Mouse (Mus musculus) lung, embryonic 16.5 days (tissue): ENCODE measurements around the gene Rgsl1. TPM values are rescaled to one million over a fixed set of nuclear protein-coding genes. Genes with fewer than 3 reads are reported as not detected.
"Not testable (repeated sequence)": the region's sequence is repeated elsewhere in the genome, so short reads cannot be mapped to it uniquely, and the experiment has no call there.

Source experiments
- ATAC-seq: fragments of 200-750 bp; cut with Nextera tagmentation; 2 replicates; pipeline ENCODE4 v1.8.0; 2017; ENCODE audit warnings: low read depth, mild to moderate bottlenecking, moderate library complexity
- H3K27ac ChIP-seq: fragments of 300-500 bp; sonication (generic); 2 replicates; pipeline ENCODE4 v1.5.1; 2014; ENCODE audit warnings: mild to moderate bottlenecking, control low read depth, low read length
- H3K27me3 ChIP-seq: fragments of 300-500 bp; sonication (generic); 2 replicates; pipeline ENCODE4 v1.6.1; 2014; ENCODE audit warnings: low read depth, low read length, mixed read lengths; ENCODE audit not compliant: control insufficient read depth, insufficient read depth
- H3K36me3 ChIP-seq: fragments of 300-500 bp; sonication (generic); 2 replicates; pipeline ENCODE4 v1.6.1; 2014; ENCODE audit warnings: low read length; ENCODE audit not compliant: control insufficient read depth, insufficient read depth
- H3K4me1 ChIP-seq: fragments of 300-500 bp; sonication (generic); replicated peaks from 2 replicates; pipeline ENCODE4 v1.6.1; 2014; ENCODE audit warnings: low read length, mixed read lengths; ENCODE audit not compliant: control insufficient read depth, insufficient read depth
- H3K4me2 ChIP-seq: fragments of 300-500 bp; sonication (generic); 2 replicates; pipeline ENCODE4 v1.6.1; 2014; ENCODE audit warnings: low read depth, low read length, control low read depth
- H3K4me3 ChIP-seq: fragments of 300-500 bp; sonication (generic); 2 replicates; pipeline ENCODE4 v1.5.1; 2014; ENCODE audit warnings: mild to moderate bottlenecking, low read length, control low read depth
- H3K9ac ChIP-seq: fragments of 300-500 bp; sonication (generic); 2 replicates; pipeline ENCODE4 v1.6.1; 2014; ENCODE audit warnings: low read length, control low read depth
- H3K9me3 ChIP-seq: fragments of 300-500 bp; sonication (generic); 2 replicates; pipeline ENCODE4 v1.6.1; 2016; ENCODE audit warnings: low read length; ENCODE audit not compliant: control insufficient read depth
- WGBS: fragments of 180-500 bp; shearing (Covaris S2); extraction: QIAGEN DNeasy Blood & Tissue Kit; methylation state at CpG from one replicate; pipeline ENCODE4 v1.1.7; 2014; 5-methylcytosine and 5-hydroxymethylcytosine counted together
- polyA plus RNA-seq: library from polyadenylated mRNA; unstranded; fragments of >200 nt; fragmentation: Nextera tagmentation; extraction: Ambion mirVana; gene quantifications from 2 replicates; pipeline ENCODE4 v1.2.1, GENCODE M21; 2015

Rgsl1 gene
- not detected in 2 replicates for polyA plus RNA-seq

DNA sequence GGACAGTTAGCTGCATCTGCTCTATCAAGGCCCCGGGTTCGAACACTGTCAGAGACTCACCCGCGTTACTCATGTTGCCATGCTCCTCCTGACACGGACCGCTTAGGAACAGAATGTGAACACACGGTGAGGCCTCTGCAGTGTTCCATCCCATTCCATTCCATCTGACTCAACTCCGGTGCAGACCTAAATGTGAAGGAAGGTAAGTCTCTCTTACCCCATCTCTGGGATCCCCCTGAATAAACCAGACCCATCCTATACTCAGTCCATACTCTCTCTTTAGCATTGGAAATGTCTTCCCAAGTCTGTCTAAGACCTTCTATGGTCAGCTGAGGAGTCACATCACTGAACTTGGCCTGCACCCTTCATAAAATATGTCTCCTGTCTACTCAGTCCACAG is at the start of gene Rgsl1:
Gene Rgsl1 (minus strand): TSS at position 101 of the 400 bp plus-strand sequence.
- H3K9me3 ChIP-seq: no peaks in the 10 kb centered on the region
- no peak within 1 kb of the TSS for H3K4me2 ChIP-seq
- 94% methylated on average over 8 of the region's 8 CpGs for WGBS
- no peak within 1 kb of the TSS for H3K4me3 ChIP-seq
- H3K27me3 ChIP-seq: no peaks in the 10 kb centered on the region
- H3K4me1 ChIP-seq: no peaks in the 10 kb centered on the region
- H3K27ac ChIP-seq: no peak within 1 kb of the TSS
- no peaks in the 10 kb centered on the region for H3K36me3 ChIP-seq
- no peak for ATAC-seq
- no peak within 1 kb of the TSS for H3K9ac ChIP-seq

DNA sequence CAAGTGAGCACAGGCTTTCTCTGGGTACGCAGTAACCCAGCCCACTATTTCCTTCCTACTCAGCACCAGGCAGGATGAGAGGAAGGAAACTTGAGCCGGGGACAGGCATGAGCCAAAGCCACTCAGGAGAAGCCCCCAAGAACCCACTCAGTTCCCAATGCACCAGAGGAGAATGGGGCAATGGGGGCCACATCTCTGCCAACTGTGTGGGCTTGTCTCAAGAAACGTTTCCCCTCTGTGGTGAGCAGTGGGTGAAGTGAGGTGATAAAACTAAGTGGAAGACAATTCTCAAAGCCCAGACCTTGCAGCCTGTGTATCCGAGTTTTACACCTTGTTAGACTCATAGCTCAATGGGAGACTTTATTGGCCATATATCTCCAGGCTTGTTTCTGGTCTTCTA is 47.5 kb upstream of the Rgsl1 start, which contains the start of gene Teddm1a:
Gene Teddm1a (plus strand): TSS at position 301 of the 400 bp plus-strand sequence.
- H3K4me2 ChIP-seq: no peak within 1 kb of the TSS
- no peaks in the 10 kb centered on the region for H3K36me3 ChIP-seq
- H3K4me3 ChIP-seq: no peak within 1 kb of the TSS
- H3K9ac ChIP-seq: no peak within 1 kb of the TSS
- H3K27ac ChIP-seq: no peak within 1 kb of the TSS
- H3K4me1 ChIP-seq: no peaks in the 10 kb centered on the region; the same call in 1 of the 2 replicates
- H3K27me3 ChIP-seq: no peaks in the 10 kb centered on the region
- no peak for ATAC-seq
- no peaks in the 10 kb centered on the region for H3K9me3 ChIP-seq
- WGBS: 49% methylated on average over 4 of the region's 4 CpGs

DNA sequence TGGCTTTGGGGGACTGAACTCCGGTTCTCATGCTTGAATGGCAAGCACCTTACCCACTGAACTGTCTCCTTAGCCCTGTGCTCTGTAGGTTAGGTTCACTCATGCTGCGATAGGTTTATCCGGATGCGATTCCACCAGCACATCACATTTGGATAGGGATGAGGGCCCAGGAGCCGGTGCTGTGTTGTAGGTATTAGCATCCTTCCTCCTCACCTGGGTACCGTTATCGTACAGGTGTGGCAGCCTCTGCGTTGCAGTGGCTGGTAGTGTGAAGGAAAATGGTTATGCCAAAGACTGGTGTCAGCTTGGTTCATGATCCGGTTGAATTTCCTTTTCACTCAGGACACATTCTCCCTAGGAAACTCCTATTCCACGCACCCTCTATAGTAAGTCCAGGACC is 46.2 kb upstream of the Rgsl1 start:
- Histone ChIP-seq H3K36me3 (no peaks in the 10 kb centered on the region), H3K4me1 (no peaks in the 10 kb centered on the region; the same call in 1 of the 2 replicates), H3K27me3 (no peaks in the 10 kb centered on the region), H3K4me2 (no peak overlapping the region), H3K9ac (no peak overlapping the region), H3K27ac (no peak overlapping the region), H3K4me3 (no peak overlapping the region), H3K9me3 (no peaks in the 10 kb centered on the region)
- no peak for ATAC-seq
- 95% methylated on average over 10 of the region's 10 CpGs for WGBS

DNA sequence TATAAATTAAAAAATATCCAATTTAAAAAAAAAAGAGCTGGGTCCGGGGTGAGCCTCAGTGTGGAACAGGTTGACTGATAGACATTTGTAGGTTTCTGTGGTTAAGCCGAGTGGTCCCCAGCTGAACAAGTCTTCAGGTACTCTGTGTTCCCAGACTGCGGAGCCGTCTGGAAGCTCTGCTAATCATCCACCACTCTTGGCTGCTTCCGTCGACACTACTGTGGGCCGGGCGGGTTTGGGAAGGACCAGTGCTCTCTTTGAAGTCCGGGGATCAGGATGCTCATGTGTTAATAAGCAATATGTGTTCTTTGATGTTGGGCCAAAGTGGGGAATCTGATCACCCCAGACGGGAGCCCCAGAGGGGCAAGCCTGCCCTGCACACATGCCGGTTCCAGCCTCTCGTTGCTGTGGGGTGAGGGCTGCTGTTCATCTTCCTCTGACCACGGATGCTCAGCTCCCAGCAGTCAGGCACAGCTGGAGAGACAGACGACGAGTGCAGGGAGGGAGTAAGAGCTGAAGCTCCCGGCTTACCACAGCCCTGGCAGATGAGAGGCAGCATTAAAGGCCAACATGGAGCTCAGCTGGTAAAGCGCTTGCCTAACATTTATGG is 42.2 kb upstream of the Rgsl1 start:
- H3K27me3 ChIP-seq: no peaks in the 10 kb centered on the region
- H3K9ac ChIP-seq: no peak overlapping the region
- H3K4me2 ChIP-seq: no peak overlapping the region
- H3K4me1 ChIP-seq: no peaks in the 10 kb centered on the region
- H3K4me3 ChIP-seq: no peak overlapping the region
- H3K27ac ChIP-seq: no peak overlapping the region
- no peaks in the 10 kb centered on the region for H3K36me3 ChIP-seq
- no peaks in the 10 kb centered on the region for H3K9me3 ChIP-seq
- ATAC-seq: no peak
- 21% methylated on average over 17 of the region's 17 CpGs for WGBS

DNA sequence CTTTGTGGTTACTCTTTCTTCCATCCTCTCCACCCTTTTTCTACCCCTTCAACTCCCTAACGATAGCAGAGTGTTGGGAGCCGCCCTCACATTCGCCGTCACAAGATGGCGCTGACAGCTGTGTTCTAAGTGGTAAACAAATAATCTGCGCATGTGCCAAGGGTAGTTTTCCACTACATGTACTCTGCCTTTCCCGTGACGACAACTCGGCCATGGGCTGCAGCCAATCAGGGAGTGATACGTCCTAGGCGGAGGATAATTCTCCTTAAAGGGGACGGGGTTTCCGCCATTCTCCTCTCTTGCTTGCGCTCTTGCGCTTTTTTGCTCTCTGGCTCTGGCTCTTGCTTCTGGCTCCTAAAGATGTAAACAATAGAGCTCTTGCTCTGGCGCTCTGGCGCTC is 36.4 kb upstream of the Rgsl1 start:
- not testable (repeated sequence) for H3K36me3 ChIP-seq, H3K4me2 ChIP-seq, H3K4me3 ChIP-seq, H3K9me3 ChIP-seq, H3K4me1 ChIP-seq, H3K27ac ChIP-seq, H3K9ac ChIP-seq, H3K27me3 ChIP-seq, ATAC-seq
- WGBS: 95% methylated on average over 17 of the region's 17 CpGs

DNA sequence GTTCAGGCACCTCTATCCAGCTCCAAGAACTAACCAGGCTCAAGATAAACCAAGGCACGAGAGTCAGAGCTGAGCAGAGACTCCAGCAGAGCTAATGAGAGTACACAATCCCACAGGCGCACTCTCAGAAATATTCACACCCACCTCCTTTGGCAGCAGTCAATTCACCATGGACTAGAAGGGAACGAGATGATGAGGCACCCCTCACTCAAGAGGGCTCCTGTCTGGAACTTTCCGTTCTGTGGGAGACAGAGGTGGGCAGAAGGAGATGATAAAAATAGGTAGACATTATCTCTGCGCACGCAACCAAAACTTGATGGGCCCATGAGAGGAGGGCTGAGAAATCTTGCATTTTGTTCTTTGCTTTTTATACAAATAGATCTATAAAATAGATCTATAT is 30.1 kb upstream of the Rgsl1 start, which contains the start of gene Teddm1b:
Gene Teddm1b (plus strand): TSS at position 301 of the 400 bp plus-strand sequence.
- no peak for ATAC-seq
- 70% methylated on average over 6 of the region's 6 CpGs for WGBS
- H3K4me3 ChIP-seq: no peak within 1 kb of the TSS
- no peaks in the 10 kb centered on the region for H3K4me1 ChIP-seq
- no peak within 1 kb of the TSS for H3K27ac ChIP-seq
- no peaks in the 10 kb centered on the region for H3K36me3 ChIP-seq
- H3K4me2 ChIP-seq: no peak within 1 kb of the TSS
- H3K9ac ChIP-seq: no peak within 1 kb of the TSS
- H3K27me3 ChIP-seq: no peaks in the 10 kb centered on the region
- H3K9me3 ChIP-seq: no peaks in the 10 kb centered on the region

DNA sequence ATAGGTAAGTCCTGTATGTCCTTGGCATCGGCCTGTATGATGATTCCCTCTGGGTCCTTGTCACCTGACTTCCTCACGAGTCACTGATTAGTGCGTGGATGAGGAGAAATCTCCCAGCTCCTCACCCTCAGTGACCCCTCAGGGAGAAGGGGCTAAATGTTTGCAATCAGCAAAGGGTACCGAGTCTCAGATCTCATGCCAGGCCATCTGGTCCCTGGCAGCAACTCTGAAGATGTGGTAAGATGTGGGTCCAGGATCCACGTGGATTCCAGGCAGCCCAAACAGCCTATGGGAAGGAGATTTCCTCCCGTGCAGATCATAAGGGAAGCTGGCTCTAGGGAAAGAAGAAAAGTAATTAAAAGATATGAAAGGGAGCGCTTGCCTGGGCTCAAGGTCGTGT is 12.0 kb upstream of the Rgsl1 start:
- 60% methylated on average over 8 of the region's 8 CpGs for WGBS
- ATAC-seq: no peak
- no peaks in the 10 kb centered on the region for H3K4me1 ChIP-seq
- H3K36me3 ChIP-seq: no peaks in the 10 kb centered on the region
- no peak overlapping the region for H3K4me3 ChIP-seq
- no peak overlapping the region for H3K27ac ChIP-seq
- no peak overlapping the region for H3K4me2 ChIP-seq
- no peaks in the 10 kb centered on the region for H3K27me3 ChIP-seq
- H3K9me3 ChIP-seq: no peaks in the 10 kb centered on the region
- no peak overlapping the region for H3K9ac ChIP-seq

DNA sequence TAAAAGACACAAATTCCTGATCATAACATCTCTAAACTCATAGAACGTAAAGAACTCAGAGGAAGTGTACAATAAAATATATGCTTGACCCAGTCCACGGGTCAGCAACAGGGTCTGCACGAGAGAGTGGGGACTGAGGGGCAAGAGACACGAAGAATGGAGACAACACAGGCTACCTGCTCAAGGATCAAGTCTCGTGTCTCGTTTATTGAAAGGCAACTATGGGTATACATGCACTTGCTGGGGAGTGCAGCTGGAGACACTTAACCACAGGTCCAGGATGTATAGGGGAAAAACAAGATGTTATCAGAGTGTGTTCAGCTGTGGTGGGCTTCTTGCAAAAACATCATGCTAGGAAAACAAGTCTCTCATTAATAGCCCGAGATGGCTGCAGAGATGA is 8.8 kb upstream of the Rgsl1 start:
- not testable (repeated sequence) for H3K4me3 ChIP-seq, H3K9ac ChIP-seq, H3K4me2 ChIP-seq, H3K27me3 ChIP-seq, H3K36me3 ChIP-seq, H3K4me1 ChIP-seq, H3K27ac ChIP-seq, ATAC-seq, H3K9me3 ChIP-seq
- 66% methylated on average over 7 of the region's 7 CpGs for WGBS

DNA sequence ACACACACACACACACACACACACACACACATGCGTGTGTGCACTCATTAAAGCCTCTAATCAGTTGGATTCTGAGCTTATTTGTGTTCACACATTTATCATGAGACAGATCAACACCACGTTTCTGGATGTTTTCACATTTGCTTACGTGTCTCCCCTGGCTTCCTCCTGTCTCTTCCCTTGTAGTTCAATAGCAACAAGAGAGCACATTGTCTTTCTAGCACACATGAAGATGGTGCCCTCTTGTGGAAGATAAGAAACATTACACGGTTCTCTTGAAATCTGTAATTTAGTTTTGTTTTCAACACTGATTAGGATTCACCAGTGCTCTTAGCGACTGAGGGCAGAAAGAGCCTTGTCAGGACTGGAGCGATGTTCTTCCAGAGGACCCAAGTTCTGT is 2.9 kb upstream of the Rgsl1 start:
- H3K27me3 ChIP-seq: no peaks in the 10 kb centered on the region
- ATAC-seq: no peak
- no peak overlapping the region for H3K9ac ChIP-seq
- H3K27ac ChIP-seq: no peak overlapping the region
- 24% methylated on average over 6 of the region's 6 CpGs for WGBS
- H3K9me3 ChIP-seq: no peaks in the 10 kb centered on the region
- H3K4me1 ChIP-seq: no peaks in the 10 kb centered on the region
- no peak overlapping the region for H3K4me2 ChIP-seq
- H3K36me3 ChIP-seq: no peaks in the 10 kb centered on the region
- no peak overlapping the region for H3K4me3 ChIP-seq

DNA sequence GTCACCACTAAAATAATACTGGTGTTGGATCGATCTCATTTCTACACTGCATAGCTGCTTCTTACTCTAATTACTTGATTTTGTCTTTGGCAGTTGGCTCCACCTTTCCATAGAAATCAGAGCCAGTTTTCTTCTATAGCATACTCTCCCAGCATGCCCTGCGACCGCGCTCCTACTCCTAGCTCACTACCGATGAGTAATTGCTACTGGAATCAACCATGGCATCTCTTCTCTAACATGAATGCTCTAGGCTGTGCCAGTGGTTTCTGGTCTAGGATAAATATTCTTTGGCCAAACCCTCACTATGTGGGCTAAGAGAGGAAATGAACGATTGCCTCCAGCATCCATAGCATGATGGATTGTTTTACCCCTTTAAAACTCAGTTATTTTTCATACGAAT is 2.5 kb upstream of the Rgsl1 start:
- Histone ChIP-seq H3K4me1 (no peaks in the 10 kb centered on the region), H3K4me2 (no peak overlapping the region), H3K27me3 (no peaks in the 10 kb centered on the region), H3K36me3 (no peaks in the 10 kb centered on the region), H3K27ac (no peak overlapping the region), H3K9ac (no peak overlapping the region), H3K4me3 (no peak overlapping the region), H3K9me3 (no peaks in the 10 kb centered on the region)
- WGBS: 86% methylated on average over 7 of the region's 7 CpGs
- no peak for ATAC-seq
